Mouse (Mus musculus) liver, embryonic 14.5 days (tissue): ENCODE measurements around the gene Unc5a.

Experiments used
- CTCF ChIP-seq: IDR thresholded peaks from 2 replicates; pipeline ENCODE4 v1.5.1; 2016; ENCODE audit warnings: antibody characterized with exemption, low read depth, control low read depth
- EP300 ChIP-seq: IDR thresholded peaks from 2 replicates; pipeline ENCODE4 v1.6.1; 2016; ENCODE audit warnings: antibody characterized with exemption, low read depth

DNA sequence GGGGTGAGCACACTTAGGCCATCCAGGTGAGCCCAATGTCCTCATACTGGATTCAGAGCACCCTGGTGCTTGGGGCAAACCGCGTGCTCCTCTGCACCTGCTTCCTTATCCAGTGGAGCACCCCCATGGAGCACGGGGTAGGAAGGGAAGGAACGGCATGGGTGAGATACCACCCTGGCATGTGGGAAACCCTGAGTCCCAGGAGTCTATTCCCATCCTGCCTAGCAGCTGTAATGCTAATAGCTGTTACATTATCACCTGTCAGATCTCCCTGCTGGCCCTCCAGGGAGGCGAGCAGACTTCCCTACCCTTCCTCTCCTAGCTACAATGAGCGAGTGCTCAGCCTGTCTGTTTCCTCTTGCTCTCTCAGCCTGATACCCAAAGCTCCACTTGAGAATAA is 46.0 kb downstream of the Unc5a start:
- TF ChIP-seq CTCF (no peak), EP300 (no peak)
